Mouse (Mus musculus) intestine, embryonic 14.5 days (tissue): ENCODE measurements at regions not wholly inside any gene's neighbourhood (a gene's known extent, or its start where the extent isn't known, plus 50 kb on each side); places are given as distances from the start of the nearest gene placed in this dataset.

Source experiments
- ATAC-seq: fragments of 200-750 bp; cut with Nextera tagmentation; replicated peaks from 2 replicates; pipeline ENCODE4 v1.8.0; 2017; ENCODE audit warnings: low read depth, moderate number of reproducible peaks, moderate TSS enrichment, moderate library complexity; ENCODE audit not compliant: low FRiP score, low TSS enrichment
- DNase-seq: peaks from one replicate; pipeline ENCODE4 v3.0.0-alpha.2; 2018; ENCODE audit warnings: low spot score
- H3K27ac ChIP-seq: fragments of 300-500 bp; sonication (generic); 2 replicates; pipeline ENCODE4 v1.5.1; 2014; ENCODE audit warnings: low read depth, mild to moderate bottlenecking, control low read depth
- H3K27me3 ChIP-seq: fragments of 300-500 bp; sonication (generic); replicated peaks from 2 replicates; pipeline ENCODE4 v1.6.1; 2014; ENCODE audit warnings: low read length, control low read depth; ENCODE audit not compliant: control insufficient read depth, insufficient read depth
- H3K36me3 ChIP-seq: fragments of 300-500 bp; sonication (generic); 2 replicates; pipeline ENCODE4 v1.6.1; 2014; ENCODE audit warnings: low read length, control low read depth; ENCODE audit not compliant: control insufficient read depth, insufficient read depth
- H3K4me1 ChIP-seq: fragments of 300-500 bp; sonication (generic); replicated peaks from 2 replicates; pipeline ENCODE4 v1.6.1; 2014; ENCODE audit warnings: low read length, control low read depth, mixed read lengths; ENCODE audit not compliant: control insufficient read depth, insufficient read depth
- H3K4me2 ChIP-seq: fragments of 300-500 bp; sonication (generic); 2 replicates; pipeline ENCODE4 v1.6.1; 2014; ENCODE audit warnings: low read length
- H3K4me3 ChIP-seq: fragments of 300-500 bp; sonication (generic); 2 replicates; pipeline ENCODE4 v1.5.1; 2014; ENCODE audit warnings: low read depth, low read length, control low read depth, mixed read lengths
- H3K9ac ChIP-seq: fragments of 300-500 bp; sonication (generic); 2 replicates; pipeline ENCODE4 v1.6.1; 2014; ENCODE audit warnings: mild to moderate bottlenecking, low read length
- H3K9me3 ChIP-seq: fragments of 300-500 bp; sonication (generic); 2 replicates; pipeline ENCODE4 v1.6.1; 2016; ENCODE audit warnings: low read length, control low read depth; ENCODE audit not compliant: control insufficient read depth
- WGBS: fragments of 180-500 bp; shearing (Covaris S2); extraction: QIAGEN DNeasy Blood & Tissue Kit; methylation state at CpG from one replicate; pipeline ENCODE4 v1.1.7; 2014; 5-methylcytosine and 5-hydroxymethylcytosine counted together

GRCm38 (mm10) chr4:150755446-150755845 lies 98.3 kb upstream of the Errfi1 start:
- H3K27ac ChIP-seq, result no peak overlapping the region
- WGBS, result 96% methylated on average over 7 of the region's 7 CpGs
- no peaks in the 10 kb centered on the region for H3K36me3 ChIP-seq
- H3K4me3 ChIP-seq, result no peak overlapping the region
- H3K4me1 ChIP-seq, result peaks cover 25% of the 10 kb centered on the region
- peaks cover 6% of the 10 kb centered on the region; the same call in 1 of the 2 replicates for H3K9me3 ChIP-seq
- H3K27me3 ChIP-seq, result no peaks in the 10 kb centered on the region
- no peak overlapping the region for H3K9ac ChIP-seq
- no peak overlapping the region for H3K4me2 ChIP-seq
- ATAC-seq (no peak), DNase-seq (no peak)

- Histone ChIP-seq H3K4me2 (no peak overlapping the region), H3K9ac (no peak overlapping the region), H3K27me3 (no peaks in the 10 kb centered on the region), H3K9me3 (peaks cover 6% of the 10 kb centered on the region; the same call in 1 of the 2 replicates), H3K36me3 (no peaks in the 10 kb centered on the region), H3K4me1 (peaks cover 7% of the 10 kb centered on the region; the same call in 1 of the 2 replicates), H3K27ac (no peak overlapping the region; the same call in 1 of the 2 replicates), H3K4me3 (no peak overlapping the region)
- DNase-seq (no peak), ATAC-seq (no peak)
- WGBS, result 56% methylated on average over 8 of the region's 8 CpGs
Observed at GRCm38 (mm10) chr4:150752151-150752550, 100.2 kb upstream of the Slc45a1 start.

- H3K36me3 ChIP-seq, result no peaks in the 10 kb centered on the region
- no peak overlapping the region for H3K9ac ChIP-seq
- no peaks in the 10 kb centered on the region for H3K9me3 ChIP-seq
- DNase-seq (no peak), ATAC-seq (no peak)
- no peak overlapping the region for H3K4me2 ChIP-seq
- WGBS, result 59% methylated on average over 13 of the region's 13 CpGs
- no peaks in the 10 kb centered on the region for H3K27me3 ChIP-seq
- no peak overlapping the region for H3K4me3 ChIP-seq
- peaks cover 16% of the 10 kb centered on the region for H3K4me1 ChIP-seq
- H3K27ac ChIP-seq, result no peak overlapping the region
Observed at GRCm38 (mm10) chr4:150750445-150751213, 98.7 kb upstream of the Slc45a1 start.

DNA sequence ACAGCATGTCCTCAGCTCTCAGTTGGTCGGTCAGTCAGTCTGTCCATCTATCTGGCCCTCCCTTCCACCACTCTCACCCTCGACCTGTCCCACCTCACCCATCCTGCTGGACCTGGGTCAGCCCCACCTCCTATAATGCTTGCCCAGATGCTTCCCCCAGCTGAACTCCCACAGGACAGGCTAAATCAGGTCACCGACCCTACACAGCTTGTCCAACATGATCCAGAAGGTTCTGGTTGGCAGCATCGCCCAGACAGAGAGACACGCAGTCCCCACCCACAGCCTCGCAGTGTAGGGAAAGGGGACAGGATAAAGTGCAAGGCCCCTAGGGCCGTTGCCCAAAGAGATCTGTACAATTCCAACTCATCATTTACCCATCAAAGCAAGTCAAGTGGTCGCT lies 97.1 kb upstream of the Slc45a1 start:
- WGBS, result 82% methylated on average over 8 of the region's 8 CpGs
- peaks cover 20% of the 10 kb centered on the region for H3K4me1 ChIP-seq
- no peak overlapping the region for H3K4me3 ChIP-seq
- no peak overlapping the region for H3K4me2 ChIP-seq
- H3K9me3 ChIP-seq, result no peaks in the 10 kb centered on the region
- ATAC-seq (no peak), DNase-seq (no peak)
- no peak overlapping the region for H3K27ac ChIP-seq
- H3K27me3 ChIP-seq, result no peaks in the 10 kb centered on the region
- H3K36me3 ChIP-seq, result no peaks in the 10 kb centered on the region
- H3K9ac ChIP-seq, result no peak overlapping the region

DNA sequence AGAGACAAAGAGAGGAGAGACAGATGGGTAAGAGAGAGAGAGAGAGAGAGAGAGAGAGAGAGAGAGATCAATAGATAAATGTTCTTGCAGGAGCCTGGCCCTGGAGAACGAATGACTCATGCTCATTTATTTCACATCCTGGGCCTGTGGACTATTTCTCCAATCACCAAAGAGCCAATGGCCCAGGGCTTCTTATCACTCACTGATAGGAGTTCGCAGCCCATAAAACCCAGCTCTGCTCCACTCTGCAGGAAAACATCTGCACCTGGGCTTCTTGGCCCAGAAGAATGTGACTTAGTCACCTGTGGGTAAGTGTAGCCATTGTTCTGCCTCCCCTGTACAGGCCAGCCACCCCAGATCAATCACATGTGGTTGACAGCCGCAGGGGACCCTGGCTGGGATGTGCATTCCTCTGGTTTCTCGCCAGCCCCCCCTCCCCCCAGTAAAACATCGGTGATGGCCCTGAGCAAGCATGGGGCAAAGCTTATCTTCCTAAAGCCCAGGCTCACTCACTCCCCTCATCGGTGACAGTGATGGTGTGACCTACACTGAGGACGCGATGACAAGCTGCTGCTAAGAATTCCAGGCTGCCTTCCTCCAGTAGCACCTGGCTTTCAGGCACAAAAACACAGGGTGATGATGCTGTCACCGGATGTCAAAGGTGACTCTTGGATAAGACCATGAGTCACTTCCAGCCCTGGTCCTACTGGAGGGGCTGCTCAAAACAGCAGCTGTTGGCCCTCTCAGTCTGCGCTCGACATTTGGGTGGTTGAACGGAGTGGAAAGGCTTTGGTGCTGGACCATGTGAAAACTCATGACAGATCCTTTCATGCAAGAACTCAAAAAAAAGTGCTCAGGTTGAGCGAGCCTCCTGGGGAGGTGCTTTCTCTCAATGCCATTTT lies 96.4 kb upstream of the Slc45a1 start:
- Histone ChIP-seq H3K4me1 (peaks cover 20% of the 10 kb centered on the region), H3K9ac (no peak overlapping the region), H3K9me3 (no peaks in the 10 kb centered on the region), H3K36me3 (no peaks in the 10 kb centered on the region), H3K4me3 (no peak overlapping the region), H3K27ac (peak overlapping the region; percentile 36; the same call in 1 of the 2 replicates), H3K4me2 (no peak overlapping the region), H3K27me3 (no peaks in the 10 kb centered on the region)
- ATAC-seq (peak; percentile 77), DNase-seq (no peak)
- WGBS, result 40% methylated on average over 13 of the region's 13 CpGs

- no peak overlapping the region for H3K9ac ChIP-seq
- no peak overlapping the region for H3K4me3 ChIP-seq
- 71% methylated on average over 13 of the region's 13 CpGs for WGBS
- peak; percentile 68 for DNase-seq
- peak overlapping the region; percentile 88 for H3K27ac ChIP-seq
- H3K36me3 ChIP-seq, result no peaks in the 10 kb centered on the region
- peaks cover 20% of the 10 kb centered on the region for H3K4me1 ChIP-seq
- ATAC-seq, result no peak
- H3K4me2 ChIP-seq, result no peak overlapping the region
- H3K9me3 ChIP-seq, result no peaks in the 10 kb centered on the region
- H3K27me3 ChIP-seq, result no peaks in the 10 kb centered on the region
Observed at GRCm38 (mm10) chr4:150746430-150746923, 94.5 kb upstream of the Slc45a1 start.

GRCm38 (mm10) chr4:150745529-150746429 lies 93.8 kb upstream of the Slc45a1 start:
- no peaks in the 10 kb centered on the region for H3K9me3 ChIP-seq
- H3K27ac ChIP-seq, result peak overlapping the region; percentile 88
- DNase-seq, result peak; percentile 69
- H3K27me3 ChIP-seq, result no peaks in the 10 kb centered on the region
- no peaks in the 10 kb centered on the region for H3K36me3 ChIP-seq
- no peak overlapping the region for H3K9ac ChIP-seq
- H3K4me1 ChIP-seq, result peaks cover 17% of the 10 kb centered on the region
- ATAC-seq, result no peak; the same call in 1 of the 2 replicates
- no peak overlapping the region for H3K4me2 ChIP-seq
- no peak overlapping the region for H3K4me3 ChIP-seq
- 43% methylated on average over 7 of the region's 7 CpGs for WGBS

GRCm38 (mm10) chr4:150743508-150743907 lies 91.5 kb upstream of the Slc45a1 start:
- no peak overlapping the region for H3K9ac ChIP-seq
- H3K27me3 ChIP-seq, result no peaks in the 10 kb centered on the region
- DNase-seq (no peak), ATAC-seq (no peak)
- H3K27ac ChIP-seq, result no peak overlapping the region
- WGBS, result 65% methylated on average over 8 of the region's 8 CpGs
- no peak overlapping the region for H3K4me3 ChIP-seq
- no peaks in the 10 kb centered on the region for H3K9me3 ChIP-seq
- H3K4me2 ChIP-seq, result no peak overlapping the region
- no peaks in the 10 kb centered on the region for H3K36me3 ChIP-seq
- peaks cover 19% of the 10 kb centered on the region for H3K4me1 ChIP-seq
